Mouse (Mus musculus): Measurements from ENCODE around the gene Nfic.
A peak's percentile ranks its signal among the peaks of the same experiment; 100 is the strongest.

The Nfic gene

DNA sequence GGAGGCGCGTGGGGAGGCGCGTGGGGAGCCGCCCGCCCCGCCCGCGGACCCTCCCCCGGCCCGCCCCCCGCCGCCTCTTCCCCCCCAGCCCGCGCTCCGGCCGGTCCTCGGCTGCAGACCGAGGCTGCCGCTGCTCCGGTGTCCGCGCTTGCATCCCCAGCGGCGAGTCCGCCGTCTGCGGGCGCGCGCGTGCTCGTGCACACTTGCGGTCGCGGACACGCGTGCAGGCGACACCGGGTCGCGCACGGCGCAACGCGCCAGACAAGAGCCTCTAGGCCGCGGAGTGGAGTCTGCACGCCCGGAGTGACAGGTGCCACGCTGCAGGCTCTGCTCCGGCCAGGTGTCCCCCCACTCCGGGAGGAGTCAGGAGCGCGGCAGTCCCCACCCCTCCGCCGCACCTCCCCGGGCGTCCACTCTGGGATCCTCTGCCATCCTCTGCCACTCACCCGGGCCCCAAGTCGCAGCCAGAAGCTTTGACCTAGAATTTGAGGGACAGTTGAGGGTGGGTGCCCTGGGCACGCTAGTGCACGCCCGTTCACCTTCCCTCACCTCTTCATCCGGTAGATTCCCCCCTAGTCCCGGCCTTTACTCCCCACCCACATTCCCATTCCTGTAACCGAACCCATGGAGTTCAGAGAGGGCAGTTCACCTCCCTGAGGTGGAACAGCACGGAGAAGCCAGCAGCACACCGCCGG is 24.5 kb downstream of the Nfic start:
- DNase-seq (ENCODE audit: extremely low read depth, low read depth), result no peak

GRCm38 (mm10) chr10:81430141-81430830 is 25.1 kb downstream of the Nfic start:
- DNase-seq (ENCODE audit: extremely low read depth, low read depth), result no peak

GRCm38 (mm10) chr10:81429605-81430061 is 25.8 kb downstream of the Nfic start:
- peak; percentile 86 for DNase-seq (ENCODE audit: extremely low read depth, low read depth)

DNA sequence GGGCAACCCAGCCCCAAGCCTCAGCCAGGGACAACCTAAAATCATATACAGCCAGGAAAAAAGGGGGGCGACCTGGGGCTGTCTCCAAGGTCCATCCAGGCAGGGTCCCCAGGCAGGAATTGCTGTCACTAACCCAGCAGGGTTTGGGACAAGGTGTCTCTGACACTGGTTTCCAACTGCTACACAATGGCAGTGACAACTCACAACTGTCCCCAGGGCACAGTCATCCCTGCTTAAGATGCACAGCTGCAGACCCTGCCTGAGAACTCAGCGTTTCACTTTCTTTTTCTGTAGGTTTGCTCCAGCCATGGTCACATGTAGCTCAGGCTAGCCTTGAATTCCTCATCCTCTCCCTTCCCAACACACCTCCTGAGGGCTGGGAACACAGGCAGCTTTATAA is 26.3 kb downstream of the Nfic start:
- no peak for DNase-seq (ENCODE audit: extremely low read depth, low read depth)

GRCm38 (mm10) chr10:81428507-81428870 is 26.9 kb downstream of the Nfic start:
- no peak for DNase-seq (ENCODE audit: extremely low read depth, low read depth)

DNA sequence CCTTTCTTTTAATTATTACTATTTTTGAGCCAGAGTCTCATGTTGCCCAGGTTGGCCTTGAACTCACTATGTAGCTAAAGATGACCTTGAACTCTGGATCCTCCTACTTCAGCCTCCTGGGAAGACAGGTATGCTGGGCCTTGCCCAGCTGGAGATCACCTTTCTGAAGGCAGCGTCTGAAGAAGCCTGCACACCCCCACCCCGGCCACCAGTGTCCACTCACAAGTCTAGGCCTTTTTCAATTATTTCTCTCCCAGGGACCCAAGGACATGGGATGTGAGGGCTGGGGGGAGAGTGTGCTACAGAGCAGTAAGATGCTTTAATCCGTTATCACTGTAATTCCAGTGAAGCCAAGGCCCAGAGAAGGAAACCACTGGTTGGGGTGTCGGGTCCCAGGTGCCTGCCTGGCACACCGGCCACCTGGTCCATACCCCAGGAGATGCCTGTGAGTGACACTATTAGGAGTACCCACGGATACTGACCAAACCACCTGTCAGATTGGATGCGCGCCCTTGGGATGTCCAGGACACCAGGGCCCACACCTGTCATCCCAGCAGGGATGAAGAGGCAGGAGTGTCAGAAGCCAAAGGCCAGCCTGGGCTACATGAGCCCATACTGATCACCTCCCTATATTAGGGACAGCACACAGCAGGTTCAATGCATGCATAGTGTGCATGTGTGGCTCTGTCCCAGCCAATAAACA is 27.5 kb downstream of the Nfic start:
- DNase-seq (ENCODE audit: extremely low read depth, low read depth), result no peak

GRCm38 (mm10) chr10:81427327-81427726 is 28.1 kb downstream of the Nfic start:
- DNase-seq (ENCODE audit: extremely low read depth, low read depth), result no peak

- DNase-seq (ENCODE audit: extremely low read depth, low read depth), result no peak
These were observed 28.5 kb downstream of the Nfic start for GRCm38 (mm10) chr10:81426897-81427296.

- DNase-seq (ENCODE audit: extremely low read depth, low read depth), result no peak
These were observed 29.3 kb downstream of the Nfic start for GRCm38 (mm10) chr10:81426081-81426671.

GRCm38 (mm10) chr10:81425236-81425850 is 30.1 kb downstream of the Nfic start:
- DNase-seq (ENCODE audit: extremely low read depth, low read depth), result no peak

DNA sequence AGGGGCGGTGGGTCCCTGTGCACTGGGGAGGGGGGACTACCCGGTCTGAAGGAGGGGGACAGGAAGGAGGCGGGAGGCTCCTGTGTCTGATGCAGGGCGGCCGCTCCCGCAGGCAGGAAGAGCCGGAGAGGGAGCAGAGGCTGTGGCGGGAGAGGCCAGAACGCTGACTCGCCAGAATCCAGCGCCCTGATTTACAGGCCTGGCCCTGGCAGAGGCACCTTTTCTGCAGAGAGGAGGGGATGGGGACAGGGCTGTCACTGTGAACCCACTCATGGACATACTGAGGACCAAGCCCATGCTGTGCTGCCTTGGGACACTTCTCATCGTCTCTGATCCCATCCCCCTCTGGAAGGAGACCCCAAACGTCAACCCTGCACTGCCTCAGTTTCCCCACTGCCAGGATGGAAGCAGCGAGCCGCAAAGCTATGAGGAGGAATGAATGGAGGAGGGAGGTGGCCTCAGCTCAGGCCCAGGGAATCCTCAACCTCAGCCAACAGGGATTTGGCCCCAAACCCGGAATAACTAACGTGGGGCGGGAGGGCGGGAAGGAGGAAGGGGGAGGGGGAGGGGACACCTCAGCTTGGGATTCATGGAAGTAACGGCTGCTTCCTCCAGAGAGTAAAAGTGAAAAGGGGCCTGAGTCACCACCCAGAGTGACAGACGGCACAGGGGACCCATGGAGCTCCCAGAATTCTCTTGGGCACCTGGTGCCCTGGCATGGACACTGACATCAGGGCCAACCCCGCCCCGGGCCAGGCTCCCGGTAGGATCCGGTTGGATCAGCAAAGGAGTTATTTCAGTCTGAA is 31.0 kb downstream of the Nfic start:
- DNase-seq (ENCODE audit: extremely low read depth, low read depth), result no peak

GRCm38 (mm10) chr10:81423476-81424245 is 31.8 kb downstream of the Nfic start:
- no peak for DNase-seq (ENCODE audit: extremely low read depth, low read depth)

- DNase-seq (ENCODE audit: extremely low read depth, low read depth), result no peak
These were observed 32.7 kb downstream of the Nfic start for GRCm38 (mm10) chr10:81422661-81423217.

GRCm38 (mm10) chr10:81422191-81422590 is 33.2 kb downstream of the Nfic start:
- DNase-seq (ENCODE audit: extremely low read depth, low read depth), result no peak

GRCm38 (mm10) chr10:81421797-81422100 is 33.7 kb downstream of the Nfic start:
- DNase-seq (ENCODE audit: extremely low read depth, low read depth), result no peak

- DNase-seq (ENCODE audit: extremely low read depth, low read depth), result no peak
These were observed 34.2 kb downstream of the Nfic start for GRCm38 (mm10) chr10:81421041-81421796.

DNA sequence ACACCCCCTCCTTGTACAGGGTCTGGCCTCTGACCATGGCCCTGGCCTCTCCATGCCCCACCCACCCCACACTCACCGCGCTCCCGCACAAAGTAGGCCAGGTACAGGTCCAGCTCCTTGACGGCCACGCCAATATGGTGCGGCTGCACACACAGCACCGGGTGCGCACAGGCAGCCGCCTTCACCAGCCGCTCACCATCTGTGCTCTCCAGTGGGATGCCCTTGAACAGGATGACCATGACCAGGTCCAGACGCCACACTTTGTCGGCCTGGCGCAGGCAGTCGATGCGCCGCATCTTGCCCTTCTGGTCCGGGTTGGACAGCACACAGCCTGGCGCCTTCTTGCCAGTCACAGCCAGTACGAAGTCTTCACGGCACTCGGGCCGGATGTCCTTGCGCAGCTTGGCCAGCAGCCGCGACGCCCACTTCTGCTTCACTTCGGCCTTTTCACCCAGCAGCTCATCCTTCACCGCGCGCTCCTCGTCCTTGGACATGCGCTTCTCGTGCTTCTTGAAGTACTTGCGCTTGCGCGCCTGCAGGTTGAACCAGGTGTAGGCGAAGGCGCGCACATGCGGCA is 35.2 kb downstream of the Nfic start:
- no peak for DNase-seq (ENCODE audit: extremely low read depth, low read depth)

GRCm38 (mm10) chr10:81419111-81419928 is 36.1 kb downstream of the Nfic start:
- DNase-seq (ENCODE audit: extremely low read depth, low read depth), result no peak

Data from MEL-GATA-1-ER (cell line).